Mouse (Mus musculus): ENCODE data around the gene Lemd2. TPM values are rescaled to one million over a fixed set of nuclear protein-coding genes. Genes with fewer than 3 reads are reported as not detected.

Gene Lemd2
- total RNA-seq, 2 experiments from 2014 or later, result 43.3 to 45.6 TPM

- peak; percentile 55 to 58 for DNase-seq (ENCODE audit: low spot score in 2 of 2)
These were observed 39.1 kb downstream of the Lemd2 start for GRCm38 (mm10) chr17:27165054-27165773.

DNA sequence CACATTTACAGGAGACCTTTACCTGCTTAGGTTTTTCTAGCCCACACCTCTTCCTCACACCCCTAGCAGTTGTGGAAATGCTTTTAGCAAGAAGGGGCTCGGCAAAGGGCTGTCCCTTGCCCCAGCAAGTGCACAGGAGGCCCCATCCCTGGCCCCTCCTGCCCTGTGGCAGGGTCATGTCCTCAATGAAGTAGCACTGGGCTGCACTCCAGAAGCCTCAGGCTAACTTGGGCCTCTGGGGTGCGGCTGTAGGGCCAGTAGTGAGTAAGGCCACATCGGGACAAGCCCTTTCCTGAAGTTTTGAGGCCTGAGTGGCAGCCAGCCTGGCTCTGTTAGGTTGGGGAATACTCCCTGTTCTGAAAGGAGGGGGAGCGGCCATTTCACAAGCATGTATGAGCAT is 43.4 kb downstream of the Lemd2 start:
- DNase-seq (ENCODE audit: low spot score in 2 of 2), result no peak

GRCm38 (mm10) chr17:27159169-27159568 is 45.1 kb downstream of the Lemd2 start:
- DNase-seq (ENCODE audit: low spot score in 2 of 2), result no peak

DNA sequence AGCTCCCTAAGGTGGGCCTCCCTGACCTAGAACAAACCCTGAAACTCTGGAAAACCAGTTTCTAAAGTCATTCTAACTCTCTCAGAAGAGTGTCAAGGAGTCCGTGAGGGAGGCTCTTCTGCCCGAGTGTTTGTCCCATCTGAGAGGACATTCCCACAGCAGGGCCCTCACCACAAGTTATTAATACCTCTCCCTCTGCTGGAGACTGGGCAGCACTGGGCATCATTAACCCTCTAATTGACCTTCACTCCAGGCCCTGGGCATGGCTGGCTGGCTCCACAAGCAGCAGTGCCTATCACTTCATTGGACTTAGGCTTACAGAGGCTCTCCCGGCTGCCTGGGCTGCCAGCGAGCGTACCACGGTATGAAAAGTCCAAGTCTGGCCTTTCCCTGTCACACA is 45.8 kb downstream of the Lemd2 start:
- no peak for DNase-seq (ENCODE audit: low spot score in 2 of 2)

DNA sequence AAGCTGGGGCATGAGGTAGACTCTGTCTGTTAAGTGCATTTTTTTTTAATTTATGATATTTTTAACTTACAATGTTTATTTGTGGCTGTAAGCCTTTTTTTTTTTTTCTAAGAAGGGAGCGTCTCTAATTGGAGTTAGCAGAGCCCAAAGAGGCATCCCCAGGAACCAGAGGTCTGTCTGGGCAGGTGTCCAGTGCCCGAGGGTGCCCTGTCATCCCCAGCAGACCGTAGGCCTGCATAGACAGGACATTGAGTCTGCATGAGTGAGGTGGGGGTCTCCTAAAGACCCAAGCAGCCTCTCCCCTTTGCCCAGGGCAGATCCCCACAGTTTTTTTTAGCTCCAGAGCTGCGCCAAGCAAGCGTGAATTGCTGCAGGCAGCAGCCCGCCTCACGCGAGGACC is 48.5 kb downstream of the Lemd2 start:
- DNase-seq (ENCODE audit: low spot score in 2 of 2), result no peak

DNA sequence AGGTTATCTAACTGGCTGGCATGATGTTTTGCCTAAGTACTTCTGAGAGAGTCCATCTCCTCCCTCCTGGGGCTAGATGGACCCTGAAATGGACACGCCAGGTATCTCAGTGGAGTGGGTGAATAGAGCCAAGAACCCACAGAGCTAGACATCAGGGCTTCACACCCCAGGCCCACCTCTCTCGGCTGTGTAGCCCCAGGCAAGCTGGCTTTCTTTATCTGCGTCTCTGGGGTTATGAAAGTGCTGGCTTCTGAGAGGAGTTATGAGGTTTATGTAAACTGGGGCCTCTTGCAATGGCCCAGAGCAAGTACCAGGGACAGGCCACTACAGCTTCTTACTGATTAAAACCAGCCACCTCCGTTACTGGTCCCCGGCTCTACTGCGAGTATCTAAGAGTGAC is 49.4 kb downstream of the Lemd2 start:
- DNase-seq (ENCODE audit: low spot score in 2 of 2), result no peak

- peak in 1 of 2 experiments; percentile 52 for DNase-seq (ENCODE audit: low spot score in 2 of 2)
These were observed 50.0 kb downstream of the Lemd2 start for GRCm38 (mm10) chr17:27154256-27154655.

DNA sequence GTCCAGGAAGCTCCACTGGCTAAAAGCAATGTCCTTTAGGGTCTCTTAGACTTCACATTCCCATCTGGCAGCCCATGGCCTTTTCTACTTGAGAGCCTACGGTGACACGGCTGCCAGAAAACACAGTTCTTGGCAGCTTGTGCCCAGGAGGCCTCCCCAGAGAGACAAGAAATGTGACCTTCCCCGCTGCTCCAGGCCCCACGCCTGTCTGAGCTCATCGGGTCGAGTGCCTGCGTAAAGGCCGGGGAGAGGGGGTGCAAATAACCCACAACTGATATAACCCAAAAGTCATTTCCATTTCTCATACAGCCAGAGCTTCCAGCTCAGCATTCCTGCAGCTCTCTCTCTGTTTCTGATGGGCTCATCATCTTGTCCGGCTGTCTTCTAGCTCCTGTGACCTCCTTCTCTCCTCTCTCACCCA is 50.5 kb downstream of the Lemd2 start:
- DNase-seq (ENCODE audit: low spot score in 2 of 2), result no peak

DNA sequence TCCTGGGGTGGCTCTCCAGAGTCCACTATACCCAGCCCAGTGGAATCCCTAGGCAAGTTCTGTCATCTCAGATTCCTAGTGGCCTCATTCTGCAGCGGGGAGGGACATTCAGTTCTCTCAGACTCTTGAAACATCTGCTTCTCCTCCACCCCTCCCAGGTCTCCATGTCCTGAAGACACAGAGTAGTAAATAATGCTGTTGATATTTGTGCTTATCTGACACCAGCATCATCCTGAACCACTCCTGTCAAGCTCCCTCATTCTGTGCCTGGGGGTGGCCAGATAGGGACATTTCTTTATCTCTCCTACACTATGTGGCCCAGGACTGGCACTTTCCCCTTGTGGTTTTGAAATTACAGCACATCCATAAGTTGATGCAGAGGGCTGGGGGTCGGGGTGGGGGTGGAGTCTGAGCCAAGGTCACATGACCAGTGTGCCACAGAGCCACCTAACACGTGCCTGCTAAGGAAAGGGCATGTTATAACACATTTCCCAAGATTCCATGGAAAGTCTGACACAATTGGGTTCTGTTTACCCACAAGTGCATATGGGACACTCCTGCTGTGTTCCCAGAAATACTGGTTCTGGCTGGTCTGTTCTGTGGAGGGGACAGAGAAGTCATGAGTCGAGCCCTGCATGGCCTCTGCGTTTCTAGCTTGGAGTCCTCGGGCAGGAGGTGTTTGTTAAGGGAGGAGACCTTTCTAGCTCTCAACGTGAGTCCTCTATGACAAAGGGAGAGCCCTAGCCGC is 51.1 kb downstream of the Lemd2 start:
- no peak for DNase-seq (ENCODE audit: low spot score in 2 of 2)

DNA sequence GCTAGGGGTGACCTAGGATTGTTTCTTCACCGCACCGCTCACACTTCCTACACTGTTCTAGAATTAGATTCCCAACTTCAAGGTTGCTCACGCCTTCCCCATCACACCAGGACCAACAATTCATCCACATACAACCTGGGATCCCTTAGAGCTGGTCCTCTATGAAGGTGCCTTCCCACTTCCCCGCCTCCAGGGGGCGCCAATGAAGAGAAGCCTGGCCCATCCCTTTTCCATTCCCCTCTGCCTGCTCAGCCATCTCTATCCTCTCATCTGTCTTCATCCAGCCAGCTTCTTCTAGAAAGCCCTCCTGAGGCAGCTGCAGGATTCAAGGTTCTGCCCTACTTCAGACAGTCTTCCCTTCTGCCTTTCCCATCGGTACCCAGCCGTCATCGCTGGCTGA is 52.9 kb downstream of the Lemd2 start:
- no peak for DNase-seq (ENCODE audit: low spot score in 2 of 2)

- no peak for DNase-seq (ENCODE audit: low spot score in 2 of 2)
These were observed 53.4 kb downstream of the Lemd2 start for GRCm38 (mm10) chr17:27150871-27151270.

- DNase-seq (ENCODE audit: low spot score in 2 of 2), result no peak
These were observed 57.8 kb downstream of the Lemd2 start for GRCm38 (mm10) chr17:27146323-27146923.

GRCm38 (mm10) chr17:27144152-27144551 is 60.1 kb downstream of the Lemd2 start:
- DNase-seq (ENCODE audit: low spot score in 2 of 2), result no peak

GRCm38 (mm10) chr17:27141971-27142450 is 62.3 kb downstream of the Lemd2 start:
- DNase-seq (ENCODE audit: low spot score in 2 of 2), result no peak

- DNase-seq (ENCODE audit: low spot score in 2 of 2), result no peak
These were observed 64.0 kb downstream of the Lemd2 start for GRCm38 (mm10) chr17:27140262-27140661.

Other genes starting within 250 kb of the Lemd2 start
- gene Zbtb9, start 231.3 kb downstream of the Lemd2 start, total RNA-seq (2021), result 10 to 100 TPM; 11.7 to 14.1 TPM
- 10 to 100 TPM; 23.8 to 25.0 TPM for gene Bak1, start 175.5 kb downstream of the Lemd2 start, total RNA-seq (2021)
- 1 to 10 TPM; 2.3 to 5.3 TPM for gene Itpr3, start 147.2 kb downstream of the Lemd2 start, total RNA-seq (2021)
- gene Uqcc2, start 70.6 kb downstream of the Lemd2 start, total RNA-seq (2021), result 100 to 1,000 TPM; 165 to 168 TPM
- under 1 TPM in 1 of 2 experiments, not detected in 1; 0.36 TPM for gene Ip6k3, start 36.7 kb downstream of the Lemd2 start, total RNA-seq (2021)

Measured in layer of hippocampus, postnatal 14 days (tissue).